Mouse (Mus musculus): ENCODE data around the gene Rab6a. TPM values are rescaled to one million over a fixed set of nuclear protein-coding genes. Genes with fewer than 3 reads are reported as not detected.

The Rab6a gene
- total RNA-seq (2012; rRNA removed) (43.2 and 45.1 TPM in 2 replicates), polyA plus RNA-seq (2012; ENCODE audit: insufficient read depth in 1 of 2, insufficient read length in 2 of 2, low read depth in 1 of 2, low replicate concordance in 2 of 2, missing spikeins in 1 of 2) (10 to 100 TPM; 58.4 to 92.8 TPM)

DNA sequence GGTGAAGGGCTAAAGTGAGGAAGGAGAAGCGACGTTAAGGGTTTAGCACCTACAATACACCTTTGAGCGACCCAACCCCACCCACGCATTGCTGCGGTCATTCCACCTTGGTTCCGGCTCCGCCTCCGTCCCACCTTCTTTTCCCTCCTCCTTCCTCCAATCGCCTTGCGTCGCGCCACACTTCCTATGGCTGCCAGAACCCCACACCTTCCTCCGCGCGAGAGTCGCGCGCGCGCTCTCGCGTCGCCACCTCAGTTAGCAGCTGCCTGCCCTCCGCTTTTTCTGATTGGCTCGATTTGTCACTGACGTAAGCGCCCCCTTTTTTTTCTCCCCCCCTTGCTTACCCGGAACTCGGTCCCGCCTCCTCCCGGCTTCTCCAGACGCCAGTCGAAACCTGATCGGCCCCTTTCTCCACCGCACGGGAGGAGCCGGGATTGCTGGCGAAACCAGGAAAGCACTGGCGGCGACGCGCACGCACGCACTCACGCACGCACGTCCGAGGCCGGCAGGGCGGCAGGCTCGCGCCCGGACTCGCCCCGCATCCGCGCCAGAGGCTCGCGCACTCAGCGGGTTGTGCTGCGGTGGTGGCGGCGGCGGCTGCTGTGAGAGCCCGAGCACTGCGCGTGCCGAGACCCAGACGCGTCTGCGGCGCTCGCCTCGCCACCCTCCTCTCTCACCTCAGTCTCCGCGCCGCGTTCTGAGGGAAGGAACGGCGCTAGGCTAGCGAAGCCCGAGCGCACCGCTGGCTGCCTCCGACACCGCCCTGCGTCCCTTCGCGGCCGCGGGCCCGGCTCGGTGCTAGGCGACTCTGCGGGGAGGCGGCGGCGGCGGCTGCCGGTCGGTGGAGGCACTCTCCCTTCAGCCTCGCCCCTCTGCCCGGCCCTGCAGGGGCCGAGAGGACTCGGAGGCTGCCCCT is at the start of gene Rab6a:
Rab6a (plus strand) TSS at position 197 of the 916 bp plus-strand sequence.
- Histone ChIP-seq H3K4me1 (ENCODE audit: control insufficient read depth in 1 of 2, insufficient read depth in 2 of 2, low read length in 2 of 2) (peaks cover 12 to 15% of the 10 kb centered on the region in 2 experiments), H3K79me2 (ENCODE audit: control insufficient read depth, insufficient read depth, low read length, poor library complexity) (peaks cover 27% of the 10 kb centered on the region), H3K4me3 (ENCODE audit: control insufficient read depth in 1 of 2, insufficient read depth in 1 of 2, low read depth in 2 of 2, low read length in 2 of 2) (peak within 1 kb of the TSS; percentile 65 to 90), H3K27me3 (ENCODE audit: control insufficient read depth in 1 of 2, insufficient read depth in 2 of 2, low read length in 2 of 2) (no peaks in the 10 kb centered on the region), H3K27ac (ENCODE audit: control insufficient read depth, low read depth, low read length) (peak within 1 kb of the TSS; percentile 56), H3K36me3 (ENCODE audit: control insufficient read depth in 1 of 2, insufficient read depth in 2 of 2, low read length in 2 of 2) (peaks cover 0 to 24% of the 10 kb centered on the region in 2 experiments; a peak in 2 of 4 replicates), H3K9ac (ENCODE audit: control insufficient read depth, low read depth, low read length, poor library complexity, severe bottlenecking) (peak within 1 kb of the TSS; percentile 73), H3K9me3 (replicated peaks; ENCODE audit: insufficient read depth, low read length) (no peaks in the 10 kb centered on the region)
- DNase-seq (ENCODE audit: low read depth, low spot score): peak; percentile 99
- TF ChIP-seq ZMIZ1 (IDR thresholded peaks at IDR 0.05; ENCODE audit: low read depth, low read length) (no peak; the same call in 1 of the 2 replicates), SIN3A (IDR thresholded peaks at IDR 0.05; ENCODE audit: low read length) (peak; percentile 70; the same call in 1 of the 2 replicates), ZKSCAN1 (IDR thresholded peaks at IDR 0.05; ENCODE audit: low read depth, low read length) (no peak), E2F4 (IDR thresholded peaks at IDR 0.05; ENCODE audit: borderline replicate concordance, low read depth, low read length) (no peak), KAT2A (conservative IDR thresholded peaks at IDR 0.05; ENCODE audit: low read depth, low read length) (peak; percentile 72), NRF1 (IDR thresholded peaks at IDR 0.05; ENCODE audit: insufficient read depth, low read depth, low read length, poor library complexity, severe bottlenecking) (peak; percentile 62), TCF12 (IDR thresholded peaks at IDR 0.05; ENCODE audit: low read depth, low read length) (peak; percentile 69), EP300 (IDR thresholded peaks at IDR 0.05; ENCODE audit: low read depth in 1 of 2, low read length in 2 of 2) (no peak), GABPA (IDR thresholded peaks at IDR 0.05; ENCODE audit: low read depth, low read length) (no peak), CHD2 (IDR thresholded peaks at IDR 0.05; ENCODE audit: low read length) (peak; percentile 93), GATA1 (IDR thresholded peaks at IDR 0.05; ENCODE audit: low read depth, low read length) (no peak), TAL1 (IDR thresholded peaks at IDR 0.05; ENCODE audit: low read length) (no peak), MXI1 (IDR thresholded peaks at IDR 0.05; ENCODE audit: low read depth, low read length) (peak; percentile 75), BHLHE40 (IDR thresholded peaks at IDR 0.05; ENCODE audit: borderline replicate concordance, low read depth, low read length) (peak; percentile 48; the same call in 1 of the 2 replicates), NELFE (IDR thresholded peaks at IDR 0.05; ENCODE audit: low read depth, low read length) (peak; percentile 71), MYB (IDR thresholded peaks at IDR 0.05; ENCODE audit: low read depth, low read length) (no peak), MAZ (IDR thresholded peaks at IDR 0.05; ENCODE audit: low read depth, low read length) (peak; percentile 91), MAX (IDR thresholded peaks at IDR 0.05; ENCODE audit: low read length) (peak; percentile 79), POLR2A (IDR thresholded peaks at IDR 0.05; ENCODE audit: control insufficient read depth in 1 of 2, insufficient read depth in 1 of 2, low read depth in 1 of 2, low read length in 2 of 2, poor library complexity in 1 of 2) (peak; percentile 67 to 88; a peak in 3 of 4 replicates), ZNF384 (IDR thresholded peaks at IDR 0.05; ENCODE audit: low read depth, low read length) (peak; percentile 96), POLR2AphosphoS5 (IDR thresholded peaks at IDR 0.05; ENCODE audit: borderline replicate concordance, low read depth, low read length) (no peak), MYC (IDR thresholded peaks at IDR 0.05; ENCODE audit: low read depth, low read length) (no peak; the same call in 1 of the 2 replicates), ELF1 (IDR thresholded peaks at IDR 0.05; ENCODE audit: low read depth, low read length) (peak; percentile 96), HCFC1 (IDR thresholded peaks at IDR 0.05; ENCODE audit: low read depth, low read length) (peak; percentile 94), ETS1 (IDR thresholded peaks at IDR 0.05; ENCODE audit: low read depth, low read length) (peak; percentile 67), USF1 (IDR thresholded peaks at IDR 0.05; ENCODE audit: low read depth, low read length) (peak; percentile 49; the same call in 1 of the 2 replicates), RCOR1 (IDR thresholded peaks at IDR 0.05; ENCODE audit: low read depth, low read length) (peak; percentile 49; the same call in 1 of the 2 replicates), SMC3 (IDR thresholded peaks at IDR 0.05; ENCODE audit: low read depth, low read length) (no peak), MAFK (IDR thresholded peaks at IDR 0.05; ENCODE audit: borderline replicate concordance, low read depth, low read length) (no peak), CTCF (IDR thresholded peaks at IDR 0.05 in 2 of 3, conservative IDR thresholded peaks at IDR 0.05 in 1 of 3; ENCODE audit: control insufficient read depth in 1 of 3, insufficient read depth in 1 of 3, low read depth in 2 of 3, low read length in 3 of 3, poor library complexity in 1 of 3, severe bottlenecking in 1 of 3) (no peak), TBP (IDR thresholded peaks at IDR 0.05; ENCODE audit: low read depth, low read length) (peak; percentile 87; the same call in 1 of the 2 replicates), UBTF (IDR thresholded peaks at IDR 0.05; ENCODE audit: borderline replicate concordance, insufficient read depth, low read depth, low read length) (peak; percentile 81; the same call in 1 of the 2 replicates), USF2 (IDR thresholded peaks at IDR 0.05; ENCODE audit: borderline replicate concordance in 1 of 2, insufficient read depth in 1 of 2, low read depth in 1 of 2, low read length in 2 of 2) (no peak), CHD1 (IDR thresholded peaks at IDR 0.05; ENCODE audit: low read depth, low read length) (no peak)

Data from MEL (cell line).